ENCODE assay signal across 8 mouse cellular contexts in the genomic region with DNA sequence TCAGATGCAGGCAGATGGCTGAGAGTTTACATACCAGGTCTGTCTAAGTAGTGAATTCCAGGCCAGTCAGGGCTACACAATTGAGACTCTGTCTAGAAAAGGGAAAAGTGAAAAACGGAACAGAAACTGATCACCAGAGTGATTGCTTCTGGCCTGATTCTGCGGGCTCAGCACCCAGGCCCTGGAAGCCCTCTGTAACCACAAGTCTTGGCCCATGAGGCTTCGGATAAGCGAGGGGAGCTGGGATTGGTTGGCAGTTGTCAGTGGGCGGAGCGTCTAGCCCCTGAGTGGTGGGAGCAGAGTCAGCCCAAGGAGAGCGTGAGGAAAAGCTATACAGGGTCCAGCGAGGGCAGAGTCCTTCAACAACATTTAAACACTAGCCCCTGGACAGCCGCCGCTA. TPM values are rescaled to one million over a fixed set of nuclear protein-coding genes. Genes with fewer than 3 reads are reported as not detected.
A peak's percentile ranks its signal among the peaks of the same experiment; 100 is the strongest.
DNase-seq lines count a peak whose midpoint lies in the region; ATAC-seq and TF ChIP-seq lines count a peak whose summit lies in the region.

No protein-coding gene starts in this region.

- no peaks in the 10 kb centered on the region for H3K36me3 ChIP-seq in forebrain, embryonic 10.5 days (replicated peaks)
- no peaks in the 10 kb centered on the region for H3K36me3 ChIP-seq in forebrain, embryonic 15.5 days
- H3K36me3 ChIP-seq in lung, postnatal 0 days (ENCODE audit: insufficient read depth, low read length): no peaks in the 10 kb centered on the region

- H3K4me3 ChIP-seq in forebrain, embryonic 10.5 days: peak overlapping the region; percentile 25
- H3K4me3 ChIP-seq in forebrain, embryonic 15.5 days: no peak overlapping the region
- no peak overlapping the region for H3K4me3 ChIP-seq in lung, postnatal 0 days (ENCODE audit: low read depth, low read length)

- no peak for ATAC-seq in forebrain, embryonic 15.5 days (replicated peaks)
- peak; percentile 86 for ATAC-seq in granulocyte monocyte progenitor cell, adult 5-6 weeks (replicated peaks; ENCODE audit: poor library complexity, severe bottlenecking)
- peak; percentile 66 for ATAC-seq in lung, postnatal 0 days

- H3K9ac ChIP-seq in forebrain, embryonic 15.5 days (replicated peaks): no peak overlapping the region
- H3K9ac ChIP-seq in lung, postnatal 0 days (replicated peaks; ENCODE audit: low read depth): no peak overlapping the region

- H3K4me1 ChIP-seq in forebrain, embryonic 10.5 days: peaks cover 19% of the 10 kb centered on the region
- 0 out of 2 replicates have a peak, but pooled peaks cover 3% of the 10 kb centered on the region for H3K4me1 ChIP-seq in forebrain, embryonic 15.5 days
- no peaks in the 10 kb centered on the region for H3K4me1 ChIP-seq in lung, postnatal 0 days (ENCODE audit: insufficient read depth, low read depth, low read length)

- DNase-seq in forebrain, embryonic 10.5 days (ENCODE audit: extremely low spot score, low spot score): peak; percentile 60
- DNase-seq in B cell, adult 2 months: peak; percentile 61 to 63
- no peak for DNase-seq in lung, postnatal 0 days (ENCODE audit: low spot score)
- no peak for DNase-seq in cerebellum, postnatal 25 days
- DNase-seq in adrenal gland, postnatal 14 days: no peak
- no peak for DNase-seq in thymus, postnatal 10 days (ENCODE audit: low spot score in 2 of 2)

- TF ChIP-seq CTCF in lung, postnatal 0 days (IDR thresholded peaks at IDR 0.05): no peak

- no peaks in the 10 kb centered on the region for H3K9me3 ChIP-seq in forebrain, embryonic 10.5 days
- no peaks in the 10 kb centered on the region for H3K9me3 ChIP-seq in forebrain, embryonic 15.5 days
- no peaks in the 10 kb centered on the region for H3K9me3 ChIP-seq in lung, postnatal 0 days (ENCODE audit: low read length)

- no peak overlapping the region for H3K4me2 ChIP-seq in forebrain, embryonic 15.5 days (replicated peaks)
- peak overlapping the region; percentile 12; the same call in 1 of the 2 replicates for H3K4me2 ChIP-seq in lung, postnatal 0 days (replicated peaks; ENCODE audit: low read depth, low read length)

- TF ChIP-seq EP300 in lung, postnatal 0 days (IDR thresholded peaks at IDR 0.05): no peak

- peaks cover 50% of the 10 kb centered on the region for H3K27me3 ChIP-seq in forebrain, embryonic 10.5 days (ENCODE audit: poor library complexity, severe bottlenecking)
- H3K27me3 ChIP-seq in forebrain, embryonic 15.5 days: no peaks in the 10 kb centered on the region
- H3K27me3 ChIP-seq in lung, postnatal 0 days (replicated peaks; ENCODE audit: insufficient read depth, low read length): peaks cover 5% of the 10 kb centered on the region; the same call in 1 of the 2 replicates

- peak overlapping the region; percentile 66 for H3K27ac ChIP-seq in forebrain, embryonic 10.5 days
- H3K27ac ChIP-seq in forebrain, embryonic 15.5 days (replicated peaks): no peak overlapping the region
- peak overlapping the region; percentile 40; the same call in 1 of the 2 replicates for H3K27ac ChIP-seq in lung, postnatal 0 days (ENCODE audit: low read length)

- WGBS in forebrain, embryonic 10.5 days: 11% methylated on average over 10 of the region's 10 CpGs
- WGBS in forebrain, embryonic 15.5 days: 9% methylated on average over 10 of the region's 10 CpGs
- WGBS in lung, postnatal 0 days: 10% methylated on average over 10 of the region's 10 CpGs

RNA-seq across cellular contexts. Expression of gene Crybb1, which starts 9.9 kb away (rescaled TPM):
- polyA plus RNA-seq in forebrain, embryonic 10.5 days (2016; fragmentation: Nextera tagmentation; extraction: Ambion mirVana): 0.30 TPM in 1 of 2 replicates, not detected in the other
- 5.4 and 5.5 TPM in 2 replicates for polyA plus RNA-seq in forebrain, embryonic 15.5 days (2015; fragmentation: Nextera tagmentation; extraction: Ambion mirVana)
- total RNA-seq in granulocyte monocyte progenitor cell, adult 5-6 weeks (2014; fragmentation: Nextera tagmentation): not detected in 2 replicates
- not detected in 2 replicates for total RNA-seq in granulocyte monocyte progenitor cell, adult 5-6 weeks (2017)
- 1.4 and 1.7 TPM in 2 replicates for polyA plus RNA-seq in lung, postnatal 0 days (2015; fragmentation: Nextera tagmentation; extraction: Ambion mirVana)
- 1.8 and 1.9 TPM in 2 replicates for total RNA-seq in adrenal gland, postnatal 14 days (2021)

RNA-seq across cellular contexts. Expression of gene Tpst2, which starts 11.0 kb away (rescaled TPM):
- polyA plus RNA-seq in forebrain, embryonic 10.5 days (2016; fragmentation: Nextera tagmentation; extraction: Ambion mirVana): 36.7 and 37.7 TPM in 2 replicates
- polyA plus RNA-seq in forebrain, embryonic 15.5 days (2015; fragmentation: Nextera tagmentation; extraction: Ambion mirVana): 28.8 and 29.5 TPM in 2 replicates
- 28.7 and 43.9 TPM in 2 replicates for total RNA-seq in granulocyte monocyte progenitor cell, adult 5-6 weeks (2014; fragmentation: Nextera tagmentation)
- total RNA-seq in granulocyte monocyte progenitor cell, adult 5-6 weeks (2017): 25.3 and 36.5 TPM in 2 replicates
- polyA plus RNA-seq in lung, postnatal 0 days (2015; fragmentation: Nextera tagmentation; extraction: Ambion mirVana): 96.8 and 106 TPM in 2 replicates
- total RNA-seq in adrenal gland, postnatal 14 days (2021): 161 and 186 TPM in 2 replicates

RNA-seq across cellular contexts. Expression of gene Cryba4, which starts 13.2 kb away (rescaled TPM):
- polyA plus RNA-seq in forebrain, embryonic 10.5 days (2016; fragmentation: Nextera tagmentation; extraction: Ambion mirVana): 0.48 TPM in 1 of 2 replicates, not detected in the other
- polyA plus RNA-seq in forebrain, embryonic 15.5 days (2015; fragmentation: Nextera tagmentation; extraction: Ambion mirVana): 1.6 and 1.8 TPM in 2 replicates
- not detected in 2 replicates for total RNA-seq in granulocyte monocyte progenitor cell, adult 5-6 weeks (2014; fragmentation: Nextera tagmentation)
- total RNA-seq in granulocyte monocyte progenitor cell, adult 5-6 weeks (2017): 0.30 TPM in 1 of 2 replicates, not detected in the other
- 0.87 and 1.5 TPM in 2 replicates for polyA plus RNA-seq in lung, postnatal 0 days (2015; fragmentation: Nextera tagmentation; extraction: Ambion mirVana)
- 16.2 and 28.2 TPM in 2 replicates for total RNA-seq in adrenal gland, postnatal 14 days (2021)

Comparison
In these comparisons a context has a peak if more than half of its experiments do, and no peak if none do; other contexts are left out.
1. DNase-seq: peak in forebrain, embryonic 10.5 days (single experiment) and B cell, adult 2 months (2 of 2); none in lung, postnatal 0 days (single experiment), cerebellum, postnatal 25 days (0 of 2), adrenal gland, postnatal 14 days (single experiment) and thymus, postnatal 10 days (0 of 2).